Mouse (Mus musculus): ENCODE results near the gene Sync. TPM values are rescaled to one million over a fixed set of nuclear protein-coding genes. Genes with fewer than 3 reads are reported as not detected.

Gene Sync
- polyA plus RNA-seq, 1 experiment from 2014 or later: 0.85 TPM

DNA sequence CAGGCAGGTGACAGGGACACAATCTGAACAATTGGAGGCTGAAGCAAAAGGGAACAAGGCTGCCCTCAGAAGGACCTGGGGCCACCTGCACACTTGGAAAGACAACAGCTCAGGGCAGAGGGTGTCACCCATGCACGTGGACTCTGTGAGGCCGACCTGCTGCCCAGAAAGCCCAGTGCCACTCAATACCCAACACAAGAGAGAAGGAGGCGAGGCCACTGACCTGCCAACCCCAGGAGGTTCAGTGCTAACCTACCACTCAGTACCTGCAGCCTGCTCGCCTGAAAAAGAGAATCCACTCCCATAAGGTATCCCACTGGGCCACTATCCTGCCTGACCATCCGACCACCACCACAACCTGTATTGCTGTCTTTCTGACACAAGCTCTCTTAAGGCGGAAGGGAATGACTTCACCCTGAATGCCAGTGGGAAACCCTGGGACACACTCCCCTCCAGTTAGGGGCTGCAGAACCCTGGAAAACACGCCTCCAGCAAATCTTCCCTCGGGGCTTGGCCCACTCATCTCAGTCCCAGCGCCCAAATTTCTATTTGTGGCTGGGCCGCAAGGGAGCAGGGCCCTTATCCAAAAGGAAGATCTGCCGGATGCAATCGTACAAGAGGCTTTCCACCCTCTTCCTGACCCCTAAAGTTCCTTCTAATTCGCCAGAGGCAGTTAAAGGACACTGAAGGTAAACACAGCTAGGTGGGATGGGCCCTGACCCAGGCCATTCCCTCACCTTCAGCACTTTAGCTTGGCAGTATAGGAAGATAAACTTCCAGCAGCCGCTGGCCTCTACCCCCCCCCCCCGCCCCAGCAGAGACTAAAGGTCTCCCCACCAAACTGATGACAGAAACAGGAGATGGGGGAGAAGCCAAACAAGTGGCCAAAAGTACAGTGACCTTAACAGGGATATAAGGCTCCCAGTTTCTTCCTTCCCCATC lies 40.8 kb upstream of the Sync start:
- H3K27me3 ChIP-seq (ENCODE audit: control insufficient read depth, insufficient read depth, low read depth, low read length): peaks cover 22% of the 10 kb centered on the region
- no peaks in the 10 kb centered on the region for H3K9me3 ChIP-seq (replicated peaks; ENCODE audit: control insufficient read depth, low read length, poor library complexity, severe bottlenecking)
- WGBS: 48% methylated on average over 15 of the region's 15 CpGs

DNA sequence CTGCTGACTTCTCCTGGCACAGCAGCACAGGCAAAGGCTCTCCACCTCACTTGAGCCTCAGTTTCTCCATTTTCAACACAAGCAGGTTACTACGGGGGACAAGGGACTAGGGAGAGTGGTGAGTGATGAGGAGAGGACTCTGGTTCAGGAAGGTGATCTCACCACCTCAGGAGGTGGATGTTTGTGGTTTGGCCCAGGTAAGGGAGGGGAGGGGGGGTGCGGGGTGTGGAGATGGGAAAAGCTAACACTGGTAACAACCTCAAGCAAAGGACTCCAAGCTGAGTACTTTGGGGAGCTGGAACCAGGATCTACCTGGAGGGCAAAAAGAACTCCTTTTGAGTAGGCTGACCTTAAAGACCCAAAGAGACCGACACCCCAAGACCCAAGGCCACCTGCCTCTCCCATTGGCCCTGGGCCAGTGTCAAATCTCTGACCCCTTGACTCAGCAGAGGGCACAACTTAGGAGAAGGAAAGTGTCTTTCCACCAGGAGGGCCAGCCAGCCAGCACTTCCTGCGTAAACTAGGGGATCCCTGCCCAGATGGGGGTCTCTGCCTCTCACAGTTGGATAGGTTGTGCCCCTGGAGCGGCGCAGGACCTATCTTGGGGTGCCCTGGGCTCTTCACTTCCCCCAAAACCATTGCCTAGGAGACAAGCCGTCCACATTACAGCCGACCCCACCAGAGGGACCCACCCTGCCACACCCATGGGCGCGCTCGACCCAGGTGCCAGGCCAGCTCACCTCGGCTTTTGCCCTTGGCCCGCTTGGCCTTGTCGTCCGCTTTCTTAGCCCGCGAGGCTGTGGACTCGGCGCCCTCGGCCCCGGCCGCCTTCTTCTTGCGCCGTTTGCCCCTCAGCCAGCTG lies 39.8 kb upstream of the Sync start:
- ATAC-seq: no peak
- Histone ChIP-seq H3K4me3 (ENCODE audit: low read depth, low read length) (peak overlapping the region; percentile 55), H3K36me3 (ENCODE audit: control insufficient read depth, insufficient read depth, low read length) (no peaks in the 10 kb centered on the region), H3K9me3 (replicated peaks; ENCODE audit: control insufficient read depth, low read length, poor library complexity, severe bottlenecking) (no peaks in the 10 kb centered on the region), H3K27me3 (ENCODE audit: control insufficient read depth, insufficient read depth, low read depth, low read length) (peaks cover 22% of the 10 kb centered on the region), H3K27ac (ENCODE audit: low read length) (no peak overlapping the region), H3K4me2 (ENCODE audit: low read length) (peak overlapping the region; percentile 99), H3K4me1 (ENCODE audit: control insufficient read depth, insufficient read depth, low read length) (peaks cover 16% of the 10 kb centered on the region), H3K9ac (ENCODE audit: low read depth, low read length) (peak overlapping the region; percentile 65)
- 15% methylated on average over 20 of the region's 24 CpGs for WGBS

More for the DNA sequence above, 40.8 kb upstream of the Sync start:
- Histone ChIP-seq H3K4me3 (ENCODE audit: low read depth, low read length) (no peak overlapping the region), H3K36me3 (ENCODE audit: control insufficient read depth, insufficient read depth, low read length) (no peaks in the 10 kb centered on the region), H3K4me1 (ENCODE audit: control insufficient read depth, insufficient read depth, low read length) (peaks cover 20% of the 10 kb centered on the region), H3K9ac (ENCODE audit: low read depth, low read length) (no peak overlapping the region), H3K4me2 (ENCODE audit: low read length) (no peak overlapping the region), H3K27ac (ENCODE audit: low read length) (no peak overlapping the region)
- no peak for ATAC-seq

DNA sequence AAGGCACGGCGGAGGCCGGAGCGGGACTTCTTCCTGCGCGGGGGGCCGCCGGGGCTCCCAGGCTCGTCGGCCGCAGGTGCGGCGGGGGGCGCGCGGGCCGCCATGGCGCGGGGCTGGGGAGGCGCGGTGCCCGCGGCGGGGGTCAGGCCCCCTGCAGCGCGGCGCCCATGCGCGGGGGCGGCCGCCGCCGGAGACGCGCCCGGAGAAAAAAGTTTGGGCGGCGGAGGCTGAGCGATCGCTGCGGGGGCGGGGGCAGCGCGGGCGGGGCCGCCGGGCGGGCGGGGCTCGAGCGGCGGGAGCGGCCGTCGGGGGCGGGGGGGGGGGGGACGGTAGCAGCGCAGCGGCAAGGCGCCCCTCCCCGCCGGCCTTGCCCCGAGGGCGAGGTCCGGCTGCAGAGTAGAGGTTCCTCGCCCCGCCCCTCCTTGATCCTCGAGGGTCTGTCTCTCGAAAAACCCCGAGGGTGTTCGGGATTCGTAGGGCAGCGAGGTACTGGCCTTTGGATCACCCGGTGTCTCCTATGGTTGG lies 39.1 kb upstream of the Sync start:
- Histone ChIP-seq H3K4me1 (ENCODE audit: control insufficient read depth, insufficient read depth, low read length) (peaks cover 16% of the 10 kb centered on the region), H3K9me3 (replicated peaks; ENCODE audit: control insufficient read depth, low read length, poor library complexity, severe bottlenecking) (no peaks in the 10 kb centered on the region), H3K4me3 (ENCODE audit: low read depth, low read length) (peak overlapping the region; percentile 55), H3K9ac (ENCODE audit: low read depth, low read length) (peak overlapping the region; percentile 65), H3K27ac (ENCODE audit: low read length) (no peak overlapping the region), H3K27me3 (ENCODE audit: control insufficient read depth, insufficient read depth, low read depth, low read length) (peaks cover 22% of the 10 kb centered on the region), H3K36me3 (ENCODE audit: control insufficient read depth, insufficient read depth, low read length) (no peaks in the 10 kb centered on the region), H3K4me2 (ENCODE audit: low read length) (peak overlapping the region; percentile 99)
- under 1% methylated on average over 14 of the region's 74 CpGs for WGBS
- no peak for ATAC-seq

DNA sequence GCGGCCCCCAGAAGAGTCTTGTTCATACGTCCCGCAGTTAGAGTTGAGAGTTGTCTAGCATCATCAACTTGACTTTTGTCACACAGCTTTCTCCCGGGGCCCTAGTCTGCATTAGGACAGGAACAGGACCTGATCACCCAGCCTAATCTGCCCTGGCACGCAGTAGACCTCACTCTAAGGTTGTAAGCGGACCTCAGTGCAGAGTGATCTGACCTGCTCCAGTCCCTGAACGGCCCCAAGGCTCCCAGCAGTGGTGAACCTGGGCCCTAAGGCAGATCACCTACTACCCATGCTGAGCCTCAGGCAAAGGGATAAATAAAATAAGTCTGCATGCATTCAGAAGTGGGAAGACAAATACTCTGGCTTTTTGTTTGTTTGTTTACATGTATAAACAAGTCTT lies 38.1 kb upstream of the Sync start:
- no peak overlapping the region for H3K4me2 ChIP-seq (ENCODE audit: low read length)
- no peaks in the 10 kb centered on the region for H3K9me3 ChIP-seq (replicated peaks; ENCODE audit: control insufficient read depth, low read length, poor library complexity, severe bottlenecking)
- no peaks in the 10 kb centered on the region for H3K36me3 ChIP-seq (ENCODE audit: control insufficient read depth, insufficient read depth, low read length)
- H3K4me1 ChIP-seq (ENCODE audit: control insufficient read depth, insufficient read depth, low read length): peaks cover 16% of the 10 kb centered on the region
- H3K4me3 ChIP-seq (ENCODE audit: low read depth, low read length): no peak overlapping the region
- no peak for ATAC-seq
- WGBS: 24% methylated on average over 7 of the region's 7 CpGs
- no peak overlapping the region for H3K9ac ChIP-seq (ENCODE audit: low read depth, low read length)
- no peak overlapping the region for H3K27ac ChIP-seq (ENCODE audit: low read length)
- peaks cover 22% of the 10 kb centered on the region for H3K27me3 ChIP-seq (ENCODE audit: control insufficient read depth, insufficient read depth, low read depth, low read length)

DNA sequence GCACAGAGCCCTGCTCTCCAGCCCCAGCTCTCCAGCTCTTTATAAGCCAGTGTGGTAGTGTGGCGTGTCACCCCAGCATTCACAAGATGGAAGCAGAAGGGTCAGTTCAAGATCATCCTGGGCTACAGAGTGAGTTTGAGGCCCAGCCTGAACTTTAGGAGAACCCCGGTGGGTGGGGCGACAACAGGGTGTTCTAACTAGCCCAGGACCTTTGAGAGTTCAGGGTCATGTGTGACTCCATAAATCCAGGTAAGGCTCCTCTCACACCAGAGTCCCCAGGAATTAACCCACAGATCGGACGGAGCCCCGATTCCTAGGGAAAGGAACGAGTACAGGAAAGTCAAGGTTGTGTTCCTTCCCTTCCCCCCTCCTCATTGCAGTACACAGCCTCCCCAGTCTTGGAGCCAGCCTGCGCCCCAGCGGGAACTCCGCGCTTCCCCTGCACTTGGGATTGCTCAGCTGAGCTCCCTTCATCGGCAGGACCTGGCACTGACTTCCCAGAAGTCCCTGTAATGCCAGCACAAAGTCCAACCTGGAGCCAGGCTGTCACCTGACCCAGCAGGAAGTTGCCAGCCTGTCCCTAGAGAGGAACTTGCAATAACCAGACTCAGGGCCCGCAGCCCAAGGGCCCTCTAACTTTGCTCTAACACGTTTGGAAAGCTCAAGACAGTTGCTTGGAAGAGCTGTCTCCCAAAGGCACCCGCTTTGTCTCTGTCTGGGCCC lies 36.5 kb upstream of the Sync start:
- H3K9me3 ChIP-seq (replicated peaks; ENCODE audit: control insufficient read depth, low read length, poor library complexity, severe bottlenecking): no peaks in the 10 kb centered on the region
- peaks cover 16% of the 10 kb centered on the region for H3K4me1 ChIP-seq (ENCODE audit: control insufficient read depth, insufficient read depth, low read length)
- peaks cover 22% of the 10 kb centered on the region for H3K27me3 ChIP-seq (ENCODE audit: control insufficient read depth, insufficient read depth, low read depth, low read length)
- no peak overlapping the region for H3K9ac ChIP-seq (ENCODE audit: low read depth, low read length)
- peak overlapping the region; percentile 17 for H3K4me2 ChIP-seq (ENCODE audit: low read length)
- H3K27ac ChIP-seq (ENCODE audit: low read length): no peak overlapping the region
- ATAC-seq: no peak
- H3K36me3 ChIP-seq (ENCODE audit: control insufficient read depth, insufficient read depth, low read length): no peaks in the 10 kb centered on the region
- 17% methylated on average over 15 of the region's 15 CpGs for WGBS
- no peak overlapping the region for H3K4me3 ChIP-seq (ENCODE audit: low read depth, low read length)

DNA sequence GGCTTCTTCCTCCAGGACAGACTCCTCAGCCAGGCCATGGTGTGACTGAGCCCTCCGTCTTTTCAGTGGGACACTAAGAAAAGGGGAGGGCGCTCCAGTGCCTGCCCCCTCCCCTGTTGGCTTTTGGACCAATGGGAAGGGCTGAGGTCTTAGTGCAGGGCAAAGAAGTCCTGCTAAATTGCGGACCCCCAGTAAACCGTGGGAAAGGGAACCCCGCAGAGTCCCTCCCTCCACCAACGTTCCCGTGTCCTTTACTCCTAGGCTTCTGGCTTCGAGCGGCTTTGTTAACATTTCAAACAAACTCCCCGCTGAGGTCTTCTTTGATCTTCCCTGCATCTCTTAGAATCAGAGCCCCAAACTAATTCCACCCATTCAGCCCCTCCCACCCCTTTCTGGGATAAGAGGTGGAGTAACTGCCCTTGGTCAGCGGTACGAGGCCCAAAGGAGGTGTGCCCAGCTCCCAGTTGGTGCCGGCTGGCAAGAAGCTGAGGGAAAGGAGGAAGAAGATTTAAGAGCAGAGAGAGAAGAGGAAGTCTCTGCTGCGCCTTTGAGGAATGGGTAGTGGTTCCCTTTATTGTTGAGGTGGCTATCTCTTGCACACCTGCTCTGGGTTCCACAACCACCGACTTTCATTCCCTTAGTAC lies 35.8 kb upstream of the Sync start:
- ATAC-seq: no peak
- H3K4me2 ChIP-seq (ENCODE audit: low read length): peak overlapping the region; percentile 17
- H3K4me3 ChIP-seq (ENCODE audit: low read depth, low read length): no peak overlapping the region
- no peaks in the 10 kb centered on the region for H3K36me3 ChIP-seq (ENCODE audit: control insufficient read depth, insufficient read depth, low read length)
- peaks cover 19% of the 10 kb centered on the region for H3K27me3 ChIP-seq (ENCODE audit: control insufficient read depth, insufficient read depth, low read depth, low read length)
- WGBS: 4% methylated on average over 15 of the region's 15 CpGs
- peaks cover 18% of the 10 kb centered on the region for H3K4me1 ChIP-seq (ENCODE audit: control insufficient read depth, insufficient read depth, low read length)
- H3K9ac ChIP-seq (ENCODE audit: low read depth, low read length): no peak overlapping the region
- no peaks in the 10 kb centered on the region for H3K9me3 ChIP-seq (replicated peaks; ENCODE audit: control insufficient read depth, low read length, poor library complexity, severe bottlenecking)
- H3K27ac ChIP-seq (ENCODE audit: low read length): no peak overlapping the region

DNA sequence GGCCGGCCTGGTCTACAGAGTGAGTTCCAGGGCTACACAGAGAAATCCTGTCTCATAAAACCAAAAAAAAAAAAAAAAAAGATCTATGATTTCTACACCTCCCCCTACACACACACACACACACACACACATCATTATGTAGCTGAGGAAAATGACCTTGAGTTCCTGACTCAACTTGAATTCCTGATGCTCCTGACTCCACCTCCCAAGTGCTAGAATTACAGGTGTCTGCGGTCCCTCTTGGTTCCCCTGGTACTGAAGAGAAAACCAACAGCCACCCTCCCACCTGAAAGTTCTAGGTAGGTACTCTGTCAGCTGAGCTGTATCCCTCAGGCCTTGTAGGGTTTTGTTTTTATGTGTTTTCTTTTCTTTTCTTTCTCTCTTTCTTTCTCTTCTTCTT lies 34.9 kb upstream of the Sync start:
- no peak for ATAC-seq
- H3K4me2 ChIP-seq (ENCODE audit: low read length): no peak overlapping the region
- H3K4me1 ChIP-seq (ENCODE audit: control insufficient read depth, insufficient read depth, low read length): peaks cover 19% of the 10 kb centered on the region
- no peak overlapping the region for H3K27ac ChIP-seq (ENCODE audit: low read length)
- no peaks in the 10 kb centered on the region for H3K36me3 ChIP-seq (ENCODE audit: control insufficient read depth, insufficient read depth, low read length)
- H3K9ac ChIP-seq (ENCODE audit: low read depth, low read length): no peak overlapping the region
- H3K9me3 ChIP-seq (replicated peaks; ENCODE audit: control insufficient read depth, low read length, poor library complexity, severe bottlenecking): no peaks in the 10 kb centered on the region
- no peak overlapping the region for H3K4me3 ChIP-seq (ENCODE audit: low read depth, low read length)
- WGBS: 93% methylated on average over 2 of the region's 2 CpGs
- H3K27me3 ChIP-seq (ENCODE audit: control insufficient read depth, insufficient read depth, low read depth, low read length): peaks cover 11% of the 10 kb centered on the region

DNA sequence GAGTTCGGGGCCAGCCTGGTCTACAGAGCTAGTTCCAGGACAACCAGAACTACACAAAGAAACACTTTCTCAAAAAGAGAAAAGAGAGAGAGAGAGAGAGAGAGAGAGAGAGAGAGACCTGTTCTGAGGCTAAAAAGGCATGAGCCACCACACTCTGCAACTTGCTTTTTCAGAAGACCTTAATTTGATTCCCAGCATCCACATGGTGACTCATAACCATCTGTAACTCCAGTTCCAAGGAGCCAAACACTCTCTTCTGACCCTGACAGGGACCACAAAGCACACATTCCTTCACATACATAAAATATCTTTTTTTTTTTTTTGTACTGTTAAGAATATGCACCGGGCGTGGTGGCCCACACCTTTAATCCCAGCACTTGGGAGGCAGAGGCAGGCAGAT lies 32.8 kb upstream of the Sync start:
- Histone ChIP-seq H3K27ac (ENCODE audit: low read length) (no peak overlapping the region), H3K9me3 (replicated peaks; ENCODE audit: control insufficient read depth, low read length, poor library complexity, severe bottlenecking) (no peaks in the 10 kb centered on the region), H3K36me3 (ENCODE audit: control insufficient read depth, insufficient read depth, low read length) (no peaks in the 10 kb centered on the region), H3K9ac (ENCODE audit: low read depth, low read length) (no peak overlapping the region), H3K4me2 (ENCODE audit: low read length) (no peak overlapping the region), H3K4me1 (ENCODE audit: control insufficient read depth, insufficient read depth, low read length) (peaks cover 9% of the 10 kb centered on the region; the same call in 1 of the 2 replicates), H3K4me3 (ENCODE audit: low read depth, low read length) (no peak overlapping the region), H3K27me3 (ENCODE audit: control insufficient read depth, insufficient read depth, low read depth, low read length) (peaks cover 3% of the 10 kb centered on the region)
- ATAC-seq: no peak
- 97% methylated on average over 3 of the region's 3 CpGs for WGBS

All from midbrain, embryonic 16.5 days (tissue).